Mouse (Mus musculus) lung, embryonic 14.5 days (tissue): ENCODE results near the gene Mfsd11. TPM values are rescaled to one million over a fixed set of nuclear protein-coding genes. Genes with fewer than 3 reads are reported as not detected.
"Not testable (repeated sequence)": the region's sequence is repeated elsewhere in the genome, so short reads cannot be mapped to it uniquely, and the experiment has no call there.

Source experiments
- ATAC-seq: fragments of 200-750 bp; cut with Nextera tagmentation; 2 replicates; pipeline ENCODE4 v1.8.0; 2017; ENCODE audit warnings: mild to moderate bottlenecking, moderate TSS enrichment, moderate library complexity; ENCODE audit not compliant: insufficient read depth
- DNase-seq: peaks from one replicate; pipeline ENCODE4 v3.0.0-alpha.2; 2015
- H3K27ac ChIP-seq: fragments of 300-500 bp; sonication (generic); 2 replicates; pipeline ENCODE4 v1.5.1; 2014; ENCODE audit warnings: low read depth, mild to moderate bottlenecking, moderate library complexity
- H3K27me3 ChIP-seq: fragments of 300-500 bp; sonication (generic); 2 replicates; pipeline ENCODE4 v1.6.1; 2014; ENCODE audit warnings: low read length, control low read depth; ENCODE audit not compliant: insufficient read depth
- H3K36me3 ChIP-seq: fragments of 300-500 bp; sonication (generic); 2 replicates; pipeline ENCODE4 v1.6.1; 2014; ENCODE audit warnings: control low read depth; ENCODE audit not compliant: insufficient read depth
- H3K4me1 ChIP-seq: fragments of 300-500 bp; sonication (generic); 2 replicates; pipeline ENCODE4 v1.6.1; 2014; ENCODE audit warnings: antibody characterized with exemption, control low read depth; ENCODE audit not compliant: insufficient read depth
- H3K4me2 ChIP-seq: fragments of 300-500 bp; sonication (generic); 2 replicates; pipeline ENCODE4 v1.6.1; 2014; ENCODE audit warnings: mild to moderate bottlenecking
- H3K4me3 ChIP-seq: fragments of 300-500 bp; sonication (generic); 2 replicates; pipeline ENCODE4 v1.5.1; 2014; ENCODE audit warnings: low read depth, low read length
- H3K9ac ChIP-seq: fragments of 300-500 bp; sonication (generic); 2 replicates; pipeline ENCODE4 v1.6.1; 2014
- H3K9me3 ChIP-seq: fragments of 300-500 bp; sonication (generic); 2 replicates; pipeline ENCODE4 v1.6.1; 2016; ENCODE audit warnings: low read depth, low read length, control low read depth
- CTCF ChIP-seq: IDR thresholded peaks from 2 replicates; pipeline ENCODE4 v1.5.1; 2016; ENCODE audit warnings: antibody characterized with exemption, low read depth
- WGBS: fragments of 180-500 bp; shearing (Covaris S2); extraction: QIAGEN DNeasy Blood & Tissue Kit; methylation state at CpG from one replicate; pipeline ENCODE4 v1.1.7; 2014; 5-methylcytosine and 5-hydroxymethylcytosine counted together
- polyA plus RNA-seq: library from polyadenylated mRNA; unstranded; fragments of >200 nt; fragmentation: Nextera tagmentation; extraction: Ambion mirVana; gene quantifications from 2 replicates; pipeline ENCODE4 v1.2.1, GENCODE M21; 2014

Gene Mfsd11
- polyA plus RNA-seq, 1 experiment from 2014 or later = 31.8 TPM

DNA sequence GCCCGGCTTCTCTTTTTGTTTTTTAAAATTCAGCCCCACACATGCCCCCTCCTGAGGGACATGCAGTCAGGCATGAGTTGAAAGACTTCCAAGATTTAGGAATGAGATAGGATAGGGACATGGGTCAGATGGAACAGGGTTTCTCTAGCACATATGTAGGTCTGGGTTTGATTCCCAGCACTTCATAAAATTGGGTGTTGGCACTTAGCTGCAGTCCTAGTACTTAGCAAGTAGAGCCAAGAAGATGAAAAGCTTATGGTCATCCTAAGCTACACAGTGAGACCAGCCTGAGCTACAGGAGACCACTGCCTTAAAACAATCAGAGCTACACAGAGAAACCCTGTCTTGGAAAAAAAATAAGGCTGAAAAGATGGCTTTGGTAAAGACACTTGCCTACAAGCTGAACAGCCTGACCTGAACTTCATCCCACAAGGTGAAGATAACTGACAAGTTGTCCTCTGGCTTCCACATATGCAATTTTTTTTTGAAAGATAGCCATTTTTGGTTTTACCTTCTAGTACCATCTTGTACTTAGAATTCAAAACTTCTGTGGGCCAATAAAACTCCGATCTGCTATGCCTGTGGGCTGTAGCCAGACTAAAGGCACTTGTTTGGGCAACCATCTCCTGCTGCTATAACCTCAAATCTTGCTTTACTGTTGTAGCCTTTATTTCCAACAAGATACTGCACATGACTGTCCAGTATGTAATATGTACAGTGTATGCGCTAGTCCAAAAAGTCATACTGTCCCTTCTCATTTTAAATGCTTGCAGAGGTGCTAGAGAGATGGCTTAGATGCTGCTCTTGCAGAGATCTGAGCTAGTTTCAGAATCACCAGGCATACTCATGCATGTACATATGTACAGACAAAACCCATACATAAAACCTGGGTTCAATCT lies 4.8 kb upstream of the Mfsd11 start:
- Histone ChIP-seq H3K9me3 (no peaks in the 10 kb centered on the region), H3K36me3 (peaks cover 56% of the 10 kb centered on the region), H3K4me3 (no peak overlapping the region), H3K27ac (no peak overlapping the region), H3K4me1 (no peaks in the 10 kb centered on the region), H3K4me2 (no peak overlapping the region), H3K9ac (no peak overlapping the region), H3K27me3 (no peaks in the 10 kb centered on the region)
- DNase-seq (no peak), ATAC-seq (no peak)
- TF ChIP-seq CTCF = no peak
- 87% methylated on average over 3 of the region's 3 CpGs for WGBS

DNA sequence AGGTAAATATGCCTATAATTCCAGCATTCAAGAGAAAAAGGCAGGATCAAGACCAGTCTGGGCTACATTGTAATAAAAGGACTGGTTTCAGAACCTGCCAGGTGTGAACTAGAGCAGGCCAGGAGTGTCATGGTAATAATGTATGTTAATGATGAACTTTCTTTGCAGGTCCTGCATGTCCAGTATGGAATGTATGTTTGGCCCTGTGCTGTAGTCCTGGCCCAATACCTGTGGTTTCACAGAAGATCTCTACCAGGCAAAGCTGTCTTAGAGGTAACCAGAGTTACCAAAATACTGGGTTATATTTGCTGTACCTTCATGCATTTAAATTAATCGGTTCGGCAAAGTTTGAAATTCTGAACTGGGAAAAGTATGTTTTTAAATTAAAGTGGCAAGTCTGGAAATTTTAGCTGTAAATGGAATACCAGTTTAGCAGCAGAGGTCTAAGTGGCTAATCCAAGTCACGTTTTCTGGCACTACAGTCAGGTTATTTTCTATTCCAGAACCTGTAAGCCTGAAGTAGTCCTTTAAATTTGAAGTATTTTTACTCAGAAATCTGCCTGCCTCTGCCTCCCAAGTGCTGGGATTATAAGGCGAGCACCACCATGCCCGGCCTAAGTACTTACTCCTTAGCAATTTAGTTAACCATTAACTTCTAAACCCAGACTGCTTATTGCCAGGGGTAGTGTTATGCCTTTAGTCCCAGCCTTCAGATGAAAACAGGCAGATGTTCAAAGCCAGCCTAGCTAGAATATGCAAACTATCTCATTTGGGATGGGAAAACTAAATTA lies 4.0 kb upstream of the Mfsd11 start:
- TF ChIP-seq CTCF = no peak
- WGBS = 71% methylated on average over 5 of the region's 5 CpGs

DNA sequence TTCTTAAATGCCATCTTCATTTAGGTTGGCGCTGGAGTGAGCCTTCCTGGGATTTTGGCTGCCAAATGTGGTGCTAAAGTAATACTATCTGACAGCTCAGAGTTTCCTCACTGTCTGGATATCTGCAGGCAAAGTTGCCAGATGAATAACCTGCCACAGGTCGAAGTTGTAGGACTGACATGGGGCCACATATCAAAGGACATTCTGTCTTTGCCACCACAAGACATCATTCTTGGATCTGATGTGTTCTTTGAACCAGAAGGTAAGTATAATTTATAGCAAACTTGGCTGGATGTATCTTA lies 3.4 kb upstream of the Mfsd11 start:
- not testable (repeated sequence) for H3K27ac ChIP-seq, ATAC-seq
- H3K36me3 ChIP-seq = peaks cover 56% of the 10 kb centered on the region

More for the DNA sequence above, 4.0 kb upstream of the Mfsd11 start:
- H3K36me3 ChIP-seq = peaks cover 56% of the 10 kb centered on the region
- H3K27me3 ChIP-seq = no peaks in the 10 kb centered on the region
- no peaks in the 10 kb centered on the region for H3K4me1 ChIP-seq
- H3K9me3 ChIP-seq = no peaks in the 10 kb centered on the region
- H3K4me3 ChIP-seq = no peak overlapping the region
- ATAC-seq (no peak), DNase-seq (no peak)
- H3K9ac ChIP-seq = no peak overlapping the region
- no peak overlapping the region for H3K27ac ChIP-seq
- no peak overlapping the region for H3K4me2 ChIP-seq

DNA sequence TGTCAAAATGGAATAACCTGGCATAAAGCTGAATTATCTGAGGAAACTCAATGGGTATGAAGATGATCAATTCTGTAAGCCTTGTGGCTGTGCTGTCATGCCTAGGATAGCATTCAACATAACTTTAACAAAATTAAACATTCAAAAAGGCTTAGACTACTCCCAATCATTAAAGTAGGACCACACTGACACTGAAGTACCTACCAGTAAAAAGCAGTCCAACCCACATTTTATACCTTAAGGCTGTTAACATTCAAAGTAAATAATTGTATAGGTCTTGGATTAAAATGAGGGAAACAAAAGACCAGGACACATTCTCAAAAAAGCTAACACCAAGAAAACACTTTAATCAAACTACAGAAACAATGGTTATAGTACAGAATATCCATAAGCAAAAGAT lies 2.7 kb upstream of the Mfsd11 start:
- Histone ChIP-seq H3K4me1 (no peaks in the 10 kb centered on the region), H3K4me3 (no peak overlapping the region), H3K27ac (no peak overlapping the region), H3K36me3 (peaks cover 56% of the 10 kb centered on the region), H3K9me3 (no peaks in the 10 kb centered on the region), H3K9ac (no peak overlapping the region), H3K27me3 (no peaks in the 10 kb centered on the region), H3K4me2 (0 out of 2 replicates have a peak overlapping the region, but pooled peaks have one; percentile 20)
- no peak for TF ChIP-seq CTCF
- ATAC-seq (no peak), DNase-seq (no peak)

More for the DNA sequence above, 3.4 kb upstream of the Mfsd11 start:
- DNase-seq, H3K9ac ChIP-seq, H3K4me1 ChIP-seq, H3K4me3 ChIP-seq, H3K9me3 ChIP-seq, H3K27me3 ChIP-seq, H3K4me2 ChIP-seq: not testable (repeated sequence)
- 59% methylated on average over 2 of the region's 2 CpGs for WGBS

DNA sequence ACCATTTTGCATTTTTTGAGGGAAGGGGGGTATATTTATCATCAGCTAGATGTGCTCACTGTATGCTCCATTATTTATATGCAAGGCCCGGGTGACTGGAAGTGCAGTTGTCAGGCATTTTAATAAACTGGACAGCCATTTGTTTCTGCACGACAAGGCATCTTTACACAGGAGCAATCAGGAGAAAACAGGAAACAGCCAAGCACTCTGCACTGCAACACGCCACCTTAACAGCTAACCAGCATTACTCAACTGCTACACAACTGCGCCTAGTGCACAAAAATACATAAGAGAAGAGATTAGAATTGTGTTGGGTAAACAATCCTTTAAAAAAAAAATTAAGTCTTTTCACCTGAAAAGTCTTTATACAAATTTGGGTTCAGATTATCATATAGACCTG lies 2.2 kb upstream of the Mfsd11 start:
- H3K9me3 ChIP-seq = no peaks in the 10 kb centered on the region
- no peaks in the 10 kb centered on the region for H3K4me1 ChIP-seq
- no peak for ATAC-seq
- H3K27ac ChIP-seq = no peak overlapping the region
- DNase-seq = no peak
- WGBS = 42% methylated on average over 4 of the region's 4 CpGs
- H3K27me3 ChIP-seq = no peaks in the 10 kb centered on the region
- peak overlapping the region; percentile 93; the same call in 1 of the 2 replicates for H3K9ac ChIP-seq
- peak overlapping the region; percentile 81 for H3K4me3 ChIP-seq
- peaks cover 56% of the 10 kb centered on the region for H3K36me3 ChIP-seq
- no peak for TF ChIP-seq CTCF
- H3K4me2 ChIP-seq = peak overlapping the region; percentile 92

DNA sequence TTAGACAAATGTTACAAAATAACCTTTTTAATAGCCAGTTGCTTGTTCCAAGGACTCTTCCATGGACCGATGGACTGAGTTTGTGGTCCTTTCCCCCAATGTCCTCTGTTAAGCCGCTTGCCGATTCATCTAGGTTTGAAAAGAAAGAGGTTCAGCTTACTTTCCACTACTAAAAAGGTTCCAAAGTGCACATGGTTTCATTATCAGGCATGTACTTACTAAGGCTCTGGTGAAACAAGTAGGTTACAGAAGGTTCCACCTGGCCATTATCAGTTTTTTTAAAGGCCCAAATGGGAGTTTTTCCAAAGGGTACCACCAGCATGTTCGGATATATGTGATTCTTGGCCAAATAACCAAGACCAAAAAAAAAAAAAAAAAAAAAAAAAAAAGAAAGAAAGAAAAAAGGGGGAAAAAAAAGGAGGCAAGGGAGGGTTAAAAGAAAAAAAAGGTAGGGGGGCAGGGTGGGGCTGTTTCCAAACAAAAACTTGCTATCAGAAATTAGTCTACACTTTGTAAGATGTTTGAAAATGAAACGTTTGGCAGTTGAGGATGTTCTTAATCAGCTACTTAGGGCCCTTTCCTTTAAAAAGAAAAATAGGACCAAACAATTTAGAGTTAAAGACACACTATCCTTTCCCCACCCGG lies 1.3 kb upstream of the Mfsd11 start:
- Histone ChIP-seq H3K27ac (peak overlapping the region; percentile 20; the same call in 1 of the 2 replicates), H3K4me2 (peak overlapping the region; percentile 92), H3K9ac (peak overlapping the region; percentile 93), H3K27me3 (no peaks in the 10 kb centered on the region), H3K4me3 (peak overlapping the region; percentile 81), H3K36me3 (peaks cover 54% of the 10 kb centered on the region), H3K4me1 (no peaks in the 10 kb centered on the region), H3K9me3 (no peaks in the 10 kb centered on the region)
- ATAC-seq (no peak), DNase-seq (peak; percentile 26)
- 26% methylated on average over 6 of the region's 6 CpGs for whole genome bisulfite sequencing
- no peak for TF ChIP-seq CTCF
